Mouse (Mus musculus) 3T3-L1 (cell line): ENCODE data around the gene Rasal3.

Experiments
- DNase-seq: peaks from one replicate; pipeline ENCODE4 v3.0.0-alpha.2; 2015; ENCODE audit warnings: low read depth, low spot score

Rasal3 gene

DNA sequence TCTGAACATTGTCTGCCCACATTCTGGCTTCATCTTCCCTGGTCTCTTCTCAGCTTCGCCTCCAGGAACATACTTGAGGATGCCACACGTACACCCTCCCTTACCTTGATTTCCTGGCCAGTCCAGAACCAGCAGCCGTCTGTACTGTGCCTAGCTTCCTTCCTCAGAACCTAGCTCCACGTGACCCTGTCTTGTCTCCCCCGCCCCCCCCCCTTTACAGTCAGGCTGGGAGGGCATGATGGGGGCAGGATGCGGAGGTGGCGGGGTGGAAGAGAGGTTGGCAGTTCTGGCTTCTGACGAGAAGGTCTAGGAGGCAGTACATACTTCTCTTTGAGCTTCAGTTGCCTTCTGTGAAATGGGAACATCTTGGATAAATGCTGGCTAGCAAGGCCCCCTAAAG, at the start of gene Rasal3:
TSS of gene Rasal3 (minus strand) at position 167 of the 400 bp plus-strand sequence.
- DNase-seq = no peak

DNA sequence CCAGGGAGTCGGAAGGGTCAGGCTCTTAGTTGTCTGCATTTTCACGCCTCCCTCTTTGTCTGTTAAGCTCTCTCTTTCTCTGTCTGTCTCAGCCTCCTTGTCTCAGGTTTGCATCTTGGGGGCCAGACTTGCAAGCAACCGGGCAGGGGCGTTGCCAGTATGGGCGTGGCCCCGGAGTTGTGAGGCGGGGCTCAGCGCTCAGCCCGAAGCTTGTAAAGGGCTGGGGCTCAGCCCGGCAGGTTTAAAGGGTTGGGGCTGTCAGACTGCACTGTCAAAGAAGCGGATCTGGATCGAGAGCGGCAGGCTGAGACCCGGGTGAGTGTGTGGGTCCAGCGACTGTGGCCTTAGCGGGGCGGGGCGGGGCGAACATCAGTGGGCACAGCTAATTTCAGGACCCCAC, 49.1 kb upstream of the Rasal3 start, which contains the start of gene Cyp4f39:
TSS of gene Cyp4f39 (plus strand) at position 242 of the 400 bp plus-strand sequence.
- no peak for DNase-seq

DNA sequence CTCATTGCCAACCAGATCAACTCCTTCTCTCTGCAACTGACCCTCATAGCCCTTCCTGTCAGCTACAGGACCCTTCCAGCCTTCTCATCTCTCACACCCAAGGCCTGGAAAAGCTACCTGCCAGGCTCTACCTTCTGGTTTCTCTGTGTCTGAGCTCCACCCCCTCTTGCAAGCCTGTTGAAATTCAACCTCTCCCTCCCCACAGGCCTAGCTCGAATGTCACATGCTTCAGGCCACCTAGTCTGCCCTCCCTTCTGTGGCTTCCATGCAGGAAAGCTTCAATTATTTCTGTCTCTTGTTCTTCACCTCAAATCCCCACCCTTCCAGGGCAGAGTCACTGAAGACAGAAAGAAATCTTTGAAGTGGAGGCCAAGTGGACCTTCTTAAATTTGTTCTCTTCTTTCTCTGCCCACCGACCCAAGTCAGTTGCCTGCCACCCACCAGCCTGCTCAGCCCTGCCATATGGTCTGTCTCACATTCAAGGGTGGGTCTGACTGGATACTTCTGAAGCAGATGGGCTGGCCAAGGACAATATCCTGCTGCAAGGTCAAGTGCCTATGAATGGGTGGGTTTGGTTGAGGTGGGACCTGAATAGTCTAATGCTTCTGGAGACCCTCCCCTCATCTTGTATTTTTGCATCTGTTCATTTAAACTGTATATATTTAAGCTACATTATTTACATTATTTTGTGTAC, 47.6 kb upstream of the Rasal3 start:
- DNase-seq = no peak

DNA sequence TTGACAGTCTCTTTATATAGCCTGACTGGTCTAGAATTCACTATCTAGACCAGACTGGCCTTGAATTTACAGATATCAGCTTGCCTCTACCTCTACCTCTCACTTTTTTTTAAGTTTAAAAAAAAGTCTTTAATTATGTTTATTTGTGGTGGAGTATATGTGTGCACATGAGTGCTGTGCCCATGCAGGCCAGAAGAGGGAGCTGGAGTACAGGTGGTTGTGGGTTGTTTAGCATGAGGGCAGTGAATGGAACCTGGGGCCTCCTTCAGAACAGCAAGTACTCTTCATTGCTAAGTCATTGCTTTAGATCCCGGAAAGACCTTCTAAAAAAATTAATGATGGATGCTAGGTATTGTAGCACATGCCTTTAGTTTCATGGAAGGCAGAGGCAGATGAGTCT, 45.7 kb upstream of the Rasal3 start:
- DNase-seq = no peak

DNA sequence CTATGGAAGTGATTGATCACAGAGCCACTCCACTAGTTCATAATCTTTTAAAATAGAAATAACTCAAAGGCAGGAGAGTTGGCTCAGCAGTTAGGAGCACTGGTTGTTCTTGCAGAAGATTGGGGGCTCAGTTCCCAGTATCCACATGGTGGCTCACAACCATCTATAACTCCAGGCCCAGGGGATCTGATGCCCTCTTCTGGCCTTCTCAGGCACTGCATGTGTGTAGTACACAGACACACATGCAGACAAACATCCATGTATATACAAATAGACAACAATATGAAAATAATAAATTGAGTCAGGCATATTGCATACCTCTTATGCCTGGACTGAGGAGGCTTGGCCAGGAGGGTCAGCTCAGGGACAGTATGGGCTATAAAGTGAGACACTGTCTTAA, 43.8 kb upstream of the Rasal3 start:
- DNase-seq = no peak

DNA sequence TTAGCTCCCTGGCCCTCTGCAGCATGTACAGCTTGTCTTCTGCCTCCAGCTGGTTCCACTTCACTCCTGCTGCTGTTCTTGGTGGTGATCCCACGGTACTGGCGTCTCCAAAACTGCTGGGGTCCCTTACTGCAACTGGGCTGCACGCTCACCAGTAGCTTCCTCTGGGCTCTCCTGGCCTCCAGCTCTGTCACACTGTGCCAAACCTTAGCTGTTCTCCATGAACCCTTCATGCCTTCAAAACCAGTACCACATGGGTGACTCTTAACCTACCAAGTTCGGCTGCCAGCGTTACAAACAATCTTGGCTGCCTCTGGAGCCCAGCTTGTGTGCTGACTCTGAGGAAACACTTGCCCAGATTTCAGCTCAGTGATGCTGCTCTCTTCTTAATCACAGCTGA, 41.6 kb upstream of the Rasal3 start:
- peak; percentile 79 for DNase-seq

DNA sequence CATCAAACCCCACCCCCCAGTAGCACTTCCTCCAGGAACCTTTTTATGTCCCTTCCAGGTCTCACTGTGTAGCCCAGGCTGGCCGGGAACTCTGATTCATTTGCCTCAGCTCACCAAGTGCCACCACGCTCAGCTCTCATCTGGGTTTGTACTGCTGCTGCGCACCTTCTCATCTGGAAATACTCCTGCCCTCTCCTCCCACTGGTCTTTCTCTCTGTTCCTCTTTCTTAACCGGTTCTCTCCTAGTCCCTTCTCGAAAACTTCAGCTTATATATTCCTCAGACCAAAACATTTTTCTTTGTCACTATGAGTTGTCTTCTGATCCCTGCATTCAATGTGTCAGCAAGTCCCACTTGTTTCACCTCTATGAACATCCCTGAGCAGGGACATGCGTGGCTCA, 39.9 kb upstream of the Rasal3 start:
- no peak for DNase-seq

DNA sequence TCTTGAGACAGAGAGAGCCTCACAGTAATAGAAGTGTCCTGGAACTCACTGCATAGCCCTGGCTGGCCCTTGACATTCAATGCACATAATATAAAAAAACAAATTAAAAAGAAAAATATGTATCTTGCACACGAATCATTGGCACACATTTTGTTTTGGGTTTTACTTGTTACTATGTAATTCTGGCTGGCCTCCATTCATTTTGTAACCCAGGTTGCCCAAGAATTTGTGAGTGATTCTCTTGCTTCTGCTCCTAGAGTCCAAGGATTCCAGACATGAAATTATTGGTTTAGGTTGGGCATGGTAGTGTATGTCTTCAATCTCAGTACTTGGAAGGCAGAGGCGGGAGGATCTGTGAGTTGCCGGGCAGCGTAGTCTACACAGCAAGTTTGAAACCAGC, 33.7 kb upstream of the Rasal3 start:
- no peak for DNase-seq

DNA sequence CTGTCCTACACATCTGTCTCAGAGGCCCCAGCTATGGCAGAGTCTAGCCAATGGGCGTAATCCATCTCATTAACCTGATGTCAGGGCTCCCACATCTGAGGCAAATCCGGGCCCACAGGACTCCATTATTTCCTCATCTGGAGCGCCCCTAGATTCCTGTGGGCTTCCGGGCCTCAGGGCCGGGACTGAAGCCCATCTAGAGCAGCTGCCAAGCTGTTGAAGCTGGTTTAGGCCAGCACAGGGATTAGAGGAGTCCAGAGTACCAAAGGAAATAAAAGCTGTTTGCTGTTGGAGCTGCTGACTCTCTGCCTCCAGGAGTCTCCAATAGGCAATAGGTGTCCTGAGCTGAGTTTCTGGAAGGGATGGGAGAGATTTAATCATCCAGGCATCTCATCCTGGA, 31.8 kb upstream of the Rasal3 start:
- no peak for DNase-seq

DNA sequence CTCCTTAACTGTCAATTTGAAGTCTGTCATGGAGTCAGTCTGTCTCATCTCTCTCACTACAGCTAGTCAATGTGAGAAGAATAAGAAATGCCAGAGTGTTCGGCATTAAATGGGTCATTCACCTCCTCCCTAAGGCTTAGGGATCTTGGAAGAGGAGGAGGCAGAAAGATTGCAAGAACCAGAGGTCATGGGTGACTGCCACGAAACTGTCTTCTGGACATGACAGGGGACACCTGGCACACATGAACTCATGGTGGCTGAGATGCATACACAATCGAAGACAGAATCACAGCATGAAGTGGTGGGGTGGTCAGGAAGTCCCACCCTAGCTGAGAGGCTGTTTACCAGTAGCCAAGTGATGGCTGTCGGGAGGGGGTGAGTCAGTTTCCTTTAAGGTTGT, 30.9 kb upstream of the Rasal3 start:
- DNase-seq = no peak

DNA sequence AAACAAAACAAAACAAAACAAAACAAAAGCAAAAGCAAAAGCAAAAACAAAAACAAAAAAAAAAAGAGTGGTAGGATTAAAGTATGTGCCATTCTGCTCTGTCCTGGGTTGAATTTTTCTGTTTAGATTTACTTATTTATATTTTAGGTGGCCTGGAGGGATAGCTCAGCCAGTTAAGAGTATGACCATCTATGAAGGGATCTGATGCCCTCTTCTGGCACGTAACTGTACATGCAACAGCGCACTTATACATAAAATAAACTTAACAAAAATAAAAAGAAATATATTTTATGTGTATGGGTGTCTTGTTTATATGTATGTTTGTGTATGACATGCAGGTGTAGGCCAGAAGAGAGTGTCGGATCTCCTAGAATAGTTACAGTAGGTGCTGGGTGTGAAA, 28.6 kb upstream of the Rasal3 start:
- DNase-seq = peak; percentile 72

DNA sequence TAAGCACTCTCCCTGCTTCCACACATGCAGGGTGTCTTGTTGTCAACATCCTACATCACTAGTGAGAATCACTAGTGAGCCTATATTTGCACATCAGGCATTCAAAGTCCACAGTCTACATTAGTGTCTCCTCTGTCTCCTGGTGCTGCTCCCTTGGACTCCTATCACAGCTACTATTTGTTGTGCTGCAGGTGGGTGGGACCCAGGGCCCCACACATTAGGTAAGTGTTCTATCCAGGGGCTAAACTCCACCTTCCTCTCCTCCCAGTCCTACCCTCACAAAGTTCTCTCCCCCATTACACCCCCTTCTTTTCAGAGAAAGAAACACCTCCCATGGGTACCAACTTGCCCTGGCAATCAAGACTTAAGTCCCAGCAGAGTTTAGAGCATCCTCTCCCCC, 23.2 kb upstream of the Rasal3 start:
- DNase-seq = no peak

DNA sequence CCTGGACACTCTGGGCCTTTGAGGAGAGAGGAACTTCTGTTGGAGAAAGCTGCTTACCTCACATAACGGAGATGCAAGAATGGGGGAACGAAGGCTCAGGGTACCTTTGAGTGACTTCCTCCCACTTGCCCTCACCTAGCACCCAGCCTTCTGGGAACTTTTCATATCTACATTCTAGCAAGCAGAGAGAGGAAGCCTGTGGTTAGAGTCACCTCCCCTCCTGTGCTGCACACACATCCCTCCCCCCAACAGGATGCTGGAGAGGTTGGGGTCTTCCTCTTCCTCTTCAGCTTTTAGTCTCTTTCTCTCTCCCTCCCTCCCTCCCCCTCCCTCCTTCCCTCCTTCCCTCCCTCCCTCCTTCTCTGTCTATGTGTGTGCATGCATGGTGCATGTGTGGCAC, 20.7 kb upstream of the Rasal3 start, which contains the start of gene Pglyrp2:
TSS of gene Pglyrp2 (minus strand) at position 134 of the 400 bp plus-strand sequence.
- DNase-seq = no peak

DNA sequence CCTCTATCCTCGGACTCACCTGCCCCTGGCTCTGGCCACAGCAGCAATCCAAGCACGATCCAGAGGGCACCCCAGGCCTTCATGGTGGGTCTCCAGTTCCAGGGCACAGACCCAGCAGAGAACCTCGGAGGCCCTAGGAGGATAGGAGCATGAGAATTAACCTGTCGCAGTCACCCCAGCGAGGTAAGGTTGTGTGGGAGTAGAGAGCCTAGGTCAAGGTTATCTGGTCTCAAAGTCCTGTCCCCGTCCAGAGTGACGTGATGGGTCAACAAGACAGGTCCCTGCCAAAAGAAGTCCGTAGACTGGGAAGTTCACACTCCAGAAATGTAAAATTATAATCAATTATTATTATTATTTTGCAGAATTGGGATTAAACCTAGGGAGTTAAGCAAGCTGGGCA, 17.4 kb upstream of the Rasal3 start:
- DNase-seq = no peak

DNA sequence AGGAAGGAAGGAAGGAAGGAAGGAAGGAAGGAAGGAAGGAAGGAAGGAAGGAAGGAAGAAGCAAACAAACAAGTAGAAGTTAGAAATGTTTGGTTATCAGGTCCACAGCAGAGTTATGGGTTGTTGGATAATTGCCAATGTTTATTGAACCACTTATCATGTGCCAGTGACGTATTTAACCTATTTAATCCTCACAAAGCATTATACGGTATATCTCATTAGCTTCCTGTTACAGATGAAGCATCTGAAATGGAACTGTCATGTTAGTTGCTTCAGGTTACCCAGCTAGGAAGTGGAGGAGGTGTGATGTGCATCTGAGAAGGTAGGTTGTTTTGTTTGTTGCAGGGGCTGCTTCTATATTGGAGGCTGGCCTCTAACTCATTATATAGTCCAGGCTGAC, 16.6 kb upstream of the Rasal3 start:
- no peak for DNase-seq

DNA sequence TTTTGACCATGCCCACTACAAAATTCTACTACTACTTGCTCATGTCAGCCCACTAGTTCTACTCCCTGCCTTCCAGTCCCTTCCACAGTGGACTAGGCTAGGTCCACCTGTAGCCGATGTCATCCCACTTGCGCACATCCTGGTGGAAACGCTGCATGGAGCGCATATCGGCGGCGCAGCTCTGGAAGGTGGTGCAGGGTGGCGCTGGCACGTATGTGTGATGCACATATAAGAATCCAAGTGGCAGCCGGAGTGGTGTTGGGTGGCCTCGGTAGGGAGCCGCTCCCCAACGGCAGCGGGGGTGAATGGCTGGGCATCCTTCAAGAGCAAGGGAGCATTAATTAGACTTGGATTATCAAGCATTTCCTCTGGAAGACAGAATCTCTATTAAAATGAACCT, 13.4 kb upstream of the Rasal3 start:
- DNase-seq = no peak

DNA sequence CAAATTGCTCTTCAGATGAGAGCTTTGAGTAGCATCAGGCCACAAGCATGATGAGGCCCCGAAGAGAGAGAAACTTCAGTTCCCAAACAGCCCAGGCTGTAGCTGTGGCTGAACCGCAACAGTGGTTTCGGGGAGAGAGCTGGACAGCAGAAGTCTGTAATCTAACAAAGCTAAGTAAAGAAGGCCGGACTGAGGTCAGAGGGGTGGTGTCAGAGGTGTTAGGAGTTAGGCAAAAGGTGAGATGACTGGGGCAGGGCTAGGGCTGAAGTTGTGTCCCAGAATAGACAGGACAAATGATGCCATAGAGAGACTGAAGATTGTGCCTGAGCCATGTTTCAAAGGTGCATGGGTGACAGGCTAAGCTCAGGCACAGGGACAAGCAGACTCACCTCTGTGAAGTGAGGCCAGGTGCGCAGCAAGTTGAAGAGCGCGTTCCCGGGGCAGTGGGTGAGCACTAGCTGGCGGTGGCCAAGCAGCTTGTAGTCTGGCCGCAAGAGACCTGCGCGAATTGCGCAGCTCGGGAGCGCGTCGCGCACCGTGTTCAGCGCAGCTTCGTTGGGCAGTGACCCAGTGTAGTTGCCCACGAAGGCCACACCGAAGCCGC, 12.1 kb upstream of the Rasal3 start:
- no peak for DNase-seq

DNA sequence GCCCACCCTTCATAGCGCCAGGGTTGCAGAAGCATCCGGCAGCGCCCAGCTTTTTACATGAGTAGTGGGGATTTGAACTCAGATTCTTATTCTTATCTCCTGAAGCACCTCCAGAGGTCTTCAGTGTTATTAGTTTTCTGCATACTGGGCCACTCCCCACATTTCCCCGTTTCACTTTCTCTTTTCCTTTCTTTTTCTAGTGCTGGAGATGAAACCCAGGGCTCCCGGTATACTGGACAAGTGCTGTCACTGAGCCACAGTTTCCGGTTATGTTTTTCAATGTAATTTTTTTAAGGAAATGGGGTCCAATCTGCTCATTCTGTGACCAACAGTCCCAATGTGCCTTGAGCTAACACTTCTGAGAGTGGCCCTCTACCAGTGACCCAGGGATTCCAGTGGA, 8.5 kb upstream of the Rasal3 start:
- no peak for DNase-seq

DNA sequence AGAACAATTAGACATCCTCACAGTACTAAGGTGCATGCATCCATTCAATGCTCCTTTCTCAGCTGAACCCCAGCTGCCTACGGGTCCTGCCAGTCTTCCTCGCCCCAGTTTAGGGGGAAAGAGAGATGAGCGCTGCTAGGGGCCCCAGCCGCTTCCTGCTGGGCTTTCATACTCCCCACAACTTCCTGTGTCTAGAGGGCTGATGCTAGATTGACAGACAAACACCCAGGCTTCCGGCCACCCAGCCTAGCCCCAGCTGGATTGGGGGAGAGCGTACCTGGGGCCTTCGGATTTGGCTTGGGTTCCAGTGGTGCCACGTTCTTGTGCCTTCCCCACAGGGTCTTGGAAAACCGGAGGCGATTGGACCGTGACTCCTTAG, 615 bp downstream of the Rasal3 start:
- no peak for DNase-seq

DNA sequence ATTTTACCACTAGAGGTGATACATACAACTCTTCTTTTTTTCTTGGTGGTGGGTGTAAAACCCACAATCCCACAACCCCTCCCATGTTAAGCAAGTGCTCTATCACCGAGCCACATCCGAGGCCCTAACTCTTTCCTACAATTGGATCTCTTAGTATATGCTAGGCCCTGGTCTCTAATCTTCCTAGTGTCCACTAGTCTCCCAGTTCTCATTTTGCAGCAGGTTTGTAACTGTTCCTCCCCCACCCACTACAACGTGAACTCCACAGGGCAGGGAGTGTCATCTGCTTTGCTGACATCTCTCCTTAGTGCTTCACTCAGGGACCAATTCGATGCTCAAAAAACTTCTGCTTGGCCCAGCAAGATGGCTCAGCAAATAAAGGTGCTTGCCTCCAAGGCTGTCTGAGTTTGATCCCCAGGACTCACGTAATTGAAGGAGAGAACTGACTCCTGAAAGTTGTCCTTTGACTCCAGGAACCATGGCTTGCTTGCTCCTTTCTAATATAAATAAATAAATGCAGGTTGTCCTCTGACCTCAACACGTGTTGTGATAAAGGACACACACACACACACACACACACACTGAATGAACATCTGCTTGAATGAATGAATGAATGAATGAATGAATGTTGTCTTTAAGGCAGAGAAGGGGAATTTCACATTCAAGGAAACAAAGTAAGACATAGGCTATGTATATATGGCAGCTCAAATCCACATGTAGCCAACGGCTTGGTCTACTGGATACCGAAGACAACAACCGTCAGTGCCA, 1.2 kb downstream of the Rasal3 start:
- no peak for DNase-seq

DNA sequence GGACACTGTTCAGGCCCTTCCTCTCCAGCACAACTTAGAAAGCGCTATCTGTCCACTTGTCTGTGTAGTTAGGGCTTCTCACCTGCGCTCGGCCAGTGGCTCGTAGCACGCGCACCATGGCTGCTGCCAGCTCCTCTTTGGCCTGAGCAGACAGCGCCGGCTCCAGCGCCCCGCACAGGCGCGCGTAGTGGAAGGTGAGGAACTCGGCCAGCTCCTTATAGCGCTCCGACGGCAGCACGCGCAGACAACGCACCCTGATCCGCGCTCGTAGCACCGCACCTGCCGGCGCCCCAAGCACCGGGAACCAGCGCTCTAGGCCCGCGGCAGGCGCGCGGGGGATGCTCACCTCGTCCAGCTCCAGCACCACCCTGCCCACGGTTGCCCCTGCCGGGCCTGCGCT, 7.1 kb downstream of the Rasal3 start:
- no peak for DNase-seq

DNA sequence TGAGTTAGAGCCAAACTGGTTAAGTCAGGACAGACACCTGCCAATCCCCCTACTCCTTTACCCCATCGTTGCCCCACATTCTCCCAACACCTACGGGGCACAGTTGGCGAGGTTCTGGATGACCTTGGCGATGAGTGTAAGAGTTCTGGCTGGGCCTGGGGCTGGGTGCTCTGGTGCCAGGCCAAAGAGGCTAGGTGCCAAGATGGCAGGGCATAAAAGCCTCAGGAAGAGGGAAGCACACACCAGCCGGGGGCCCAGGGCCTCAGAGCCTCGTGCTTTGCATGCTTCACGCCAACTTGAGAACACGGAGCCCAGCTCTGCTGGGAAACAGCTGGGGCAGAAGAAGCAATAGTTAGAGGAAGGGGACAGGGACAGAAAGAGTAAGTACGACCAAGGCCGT, 9.4 kb downstream of the Rasal3 start:
- no peak for DNase-seq

DNA sequence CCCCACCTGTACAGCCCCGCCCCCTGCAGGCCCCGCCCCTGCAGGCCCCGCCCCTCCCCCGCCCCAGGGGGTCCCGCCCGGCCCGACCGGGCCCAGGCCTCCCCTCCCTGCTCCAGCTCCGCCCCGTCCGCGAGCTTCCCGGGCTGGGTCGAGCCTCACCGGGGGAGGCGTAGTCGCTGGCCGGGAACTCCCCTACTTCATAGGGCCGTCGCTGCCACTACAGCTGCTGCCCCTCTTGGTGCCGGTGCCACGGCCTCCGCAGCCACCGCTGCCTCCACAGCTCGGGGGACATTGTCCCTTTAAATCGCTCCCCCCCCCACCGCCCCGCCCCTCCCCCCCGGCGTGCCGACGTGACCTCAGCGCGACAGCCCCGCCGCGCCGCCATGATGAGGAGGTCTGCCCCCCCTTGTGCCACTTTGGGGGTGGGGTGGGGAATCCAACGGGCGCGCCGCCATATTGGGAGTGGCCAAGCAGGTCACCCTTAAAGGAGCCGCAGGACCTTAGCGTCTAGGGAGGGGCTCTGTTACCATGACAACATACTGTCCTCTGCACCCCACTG, 14.2 kb downstream of the Rasal3 start, which contains the start of gene Wiz:
TSS of gene Wiz (minus strand) at position 339 of the 559 bp plus-strand sequence.
- peak; percentile 86 for DNase-seq
